Mouse (Mus musculus) hindbrain, postnatal 0 days (tissue): Measurements from ENCODE around the gene Ptprk. TPM values are rescaled to one million over a fixed set of nuclear protein-coding genes. Genes with fewer than 3 reads are reported as not detected.

Experiments
- ATAC-seq: fragments of 200-750 bp; cut with Nextera tagmentation; 2 replicates; pipeline ENCODE4 v1.8.0; 2017; ENCODE audit warnings: mild to moderate bottlenecking, moderate TSS enrichment, moderate library complexity
- DNase-seq: peaks from one replicate; pipeline ENCODE4 v3.0.0-alpha.2; 2015; ENCODE audit warnings: low spot score
- H3K27ac ChIP-seq: fragments of 300-500 bp; sonication (generic); 2 replicates; pipeline ENCODE4 v1.5.1; 2014; ENCODE audit warnings: mild to moderate bottlenecking
- H3K27me3 ChIP-seq: fragments of 300-500 bp; sonication (generic); 2 replicates; pipeline ENCODE4 v1.6.1; 2014; ENCODE audit warnings: low read length, mixed read lengths; ENCODE audit not compliant: insufficient read depth
- H3K36me3 ChIP-seq: fragments of 300-500 bp; sonication (generic); 2 replicates; pipeline ENCODE4 v1.6.1; 2014; ENCODE audit warnings: low read length, mixed read lengths; ENCODE audit not compliant: insufficient read depth
- H3K4me1 ChIP-seq: fragments of 300-500 bp; sonication (generic); 2 replicates; pipeline ENCODE4 v1.6.1; 2014; ENCODE audit warnings: antibody characterized with exemption, low read length, mixed read lengths; ENCODE audit not compliant: insufficient read depth
- H3K4me2 ChIP-seq: fragments of 300-500 bp; sonication (generic); 2 replicates; pipeline ENCODE4 v1.6.1; 2014; ENCODE audit warnings: low read depth, mild to moderate bottlenecking, low read length, moderate library complexity, mixed read lengths
- H3K4me3 ChIP-seq: fragments of 300-500 bp; sonication (generic); 2 replicates; pipeline ENCODE4 v1.5.1; 2014; ENCODE audit warnings: low read length
- H3K9ac ChIP-seq: fragments of 300-500 bp; sonication (generic); replicated peaks from 2 replicates; pipeline ENCODE4 v1.6.1; 2014; ENCODE audit warnings: mild to moderate bottlenecking, low read length, moderate library complexity, mixed read lengths
- H3K9me3 ChIP-seq: fragments of 300-500 bp; sonication (generic); 2 replicates; pipeline ENCODE4 v1.6.1; 2016; ENCODE audit warnings: low read length, mixed read lengths
- CTCF ChIP-seq: IDR thresholded peaks from 2 replicates; pipeline ENCODE4 v1.5.1; 2016; ENCODE audit warnings: antibody characterized with exemption, control low read depth, low read depth
- WGBS: fragments of 180-500 bp; shearing (Covaris S2); extraction: QIAGEN DNeasy Blood & Tissue Kit; methylation state at CpG from one replicate; pipeline ENCODE4 v1.1.7; 2014; 5-methylcytosine and 5-hydroxymethylcytosine counted together
- polyA plus RNA-seq: library from polyadenylated mRNA; unstranded; fragments of >200 nt; fragmentation: Nextera tagmentation; extraction: Ambion mirVana; gene quantifications from 2 replicates; pipeline ENCODE4 v1.2.1, GENCODE M21; 2015
- total RNA-seq: library from RNA; depleted of rRNA; stranded (reverse); fragments of >200 nt; gene quantifications from 2 replicates; pipeline ENCODE4 v1.2.3, GENCODE M21; 2014

The Ptprk gene
- total and polyA plus RNA-seq, 2 experiments from 2014 or later: 23.5 to 49.5 TPM

DNA sequence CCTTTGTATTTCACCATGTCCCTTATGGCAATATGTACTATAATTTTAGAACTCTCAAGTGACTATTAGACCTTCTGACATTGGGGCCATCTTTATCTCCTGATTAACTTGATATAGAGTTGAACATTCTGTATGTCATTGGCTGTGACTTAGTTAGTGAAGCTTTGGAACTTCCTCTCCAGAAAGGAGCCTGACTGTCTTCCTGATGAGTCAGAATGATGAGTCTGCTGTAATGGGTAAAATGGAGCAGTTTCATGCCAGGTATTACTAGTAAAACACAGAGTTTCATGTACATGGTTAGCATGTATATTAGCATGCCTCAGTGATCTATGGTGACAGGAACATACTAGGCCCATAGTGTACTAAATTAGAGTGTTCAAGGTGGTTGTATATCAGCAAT lies 229.2 kb downstream of the Ptprk start:
- Histone ChIP-seq H3K36me3 (no peaks in the 10 kb centered on the region), H3K9me3 (no peaks in the 10 kb centered on the region), H3K27ac (no peak overlapping the region), H3K9ac (no peak overlapping the region), H3K27me3 (no peaks in the 10 kb centered on the region), H3K4me2 (no peak overlapping the region), H3K4me1 (no peaks in the 10 kb centered on the region), H3K4me3 (no peak overlapping the region)
- ATAC-seq: no peak
- TF ChIP-seq CTCF: no peak
- no peak for DNase-seq

DNA sequence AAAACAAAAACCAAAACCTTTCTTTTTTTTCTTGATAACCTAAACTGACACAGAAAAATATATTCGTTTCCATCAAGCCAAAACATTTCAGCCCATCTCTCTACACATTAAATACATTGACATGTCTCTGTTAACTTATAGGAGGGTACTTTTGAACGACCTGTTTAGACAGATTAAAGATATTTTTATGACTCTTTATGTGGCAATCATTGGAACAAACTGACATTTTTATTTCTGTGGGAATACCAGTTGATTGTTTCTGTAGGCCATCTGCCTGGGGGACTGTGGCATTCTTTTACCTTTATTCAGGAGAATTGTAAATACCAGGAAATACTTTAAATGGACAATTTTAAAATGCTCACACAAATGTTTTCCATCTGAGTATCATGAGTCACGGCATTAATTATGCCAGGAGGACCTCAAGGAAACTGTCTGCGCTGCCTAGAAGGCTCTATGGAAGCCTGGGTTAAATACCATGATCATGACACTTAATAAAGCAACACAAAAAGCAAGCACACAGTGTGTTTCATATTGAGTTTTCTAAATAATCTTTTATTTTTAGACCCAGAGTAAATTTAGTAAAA lies 229.8 kb downstream of the Ptprk start:
- no peaks in the 10 kb centered on the region for H3K27me3 ChIP-seq
- DNase-seq (no peak), ATAC-seq (no peak)
- TF ChIP-seq CTCF: no peak
- no peak overlapping the region for H3K27ac ChIP-seq
- H3K9me3 ChIP-seq: no peaks in the 10 kb centered on the region
- no peaks in the 10 kb centered on the region for H3K36me3 ChIP-seq
- H3K4me3 ChIP-seq: no peak overlapping the region
- H3K4me2 ChIP-seq: no peak overlapping the region
- WGBS: 90% methylated on average over 4 of the region's 4 CpGs
- H3K4me1 ChIP-seq: no peaks in the 10 kb centered on the region
- no peak overlapping the region for H3K9ac ChIP-seq

DNA sequence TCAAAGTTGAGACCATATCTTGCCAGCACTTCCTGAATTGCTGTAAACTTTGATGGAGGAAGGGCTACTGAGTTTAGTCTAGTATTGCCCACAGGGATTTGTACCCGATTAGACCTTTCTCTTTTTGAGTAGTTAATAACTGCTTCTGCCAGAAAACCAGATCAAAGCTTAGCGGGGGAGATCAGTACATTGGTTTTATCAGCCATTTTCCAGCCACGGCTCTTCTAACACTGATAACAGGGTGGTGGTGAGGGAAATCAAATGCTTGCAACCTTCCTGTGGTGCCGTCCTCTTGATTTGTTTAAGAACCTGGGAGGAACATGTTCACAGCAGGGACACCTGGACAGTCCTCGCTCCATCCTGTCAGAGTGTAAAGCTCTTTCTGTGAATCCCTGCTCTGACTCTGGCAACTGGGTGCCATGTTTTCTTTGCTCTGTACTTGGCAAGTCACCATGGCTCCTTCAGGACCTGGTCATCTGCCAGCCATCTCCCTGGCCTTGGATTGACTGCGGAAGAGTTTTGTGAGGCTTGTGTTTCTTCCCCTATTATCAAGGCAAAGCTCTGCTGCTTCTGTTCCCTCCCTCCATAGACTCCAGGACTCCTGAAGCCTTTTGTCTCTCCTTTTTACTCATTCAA lies 231.9 kb downstream of the Ptprk start:
- Histone ChIP-seq H3K36me3 (no peaks in the 10 kb centered on the region), H3K9ac (no peak overlapping the region), H3K4me3 (no peak overlapping the region), H3K27ac (no peak overlapping the region), H3K4me1 (no peaks in the 10 kb centered on the region), H3K9me3 (no peaks in the 10 kb centered on the region), H3K4me2 (no peak overlapping the region; the same call in 1 of the 2 replicates), H3K27me3 (no peaks in the 10 kb centered on the region)
- 33% methylated on average over 6 of the region's 6 CpGs for WGBS
- TF ChIP-seq CTCF: no peak
- 0 out of 2 replicates have a peak, but pooled peaks have one; percentile 12 for ATAC-seq
- DNase-seq: peak; percentile 59

DNA sequence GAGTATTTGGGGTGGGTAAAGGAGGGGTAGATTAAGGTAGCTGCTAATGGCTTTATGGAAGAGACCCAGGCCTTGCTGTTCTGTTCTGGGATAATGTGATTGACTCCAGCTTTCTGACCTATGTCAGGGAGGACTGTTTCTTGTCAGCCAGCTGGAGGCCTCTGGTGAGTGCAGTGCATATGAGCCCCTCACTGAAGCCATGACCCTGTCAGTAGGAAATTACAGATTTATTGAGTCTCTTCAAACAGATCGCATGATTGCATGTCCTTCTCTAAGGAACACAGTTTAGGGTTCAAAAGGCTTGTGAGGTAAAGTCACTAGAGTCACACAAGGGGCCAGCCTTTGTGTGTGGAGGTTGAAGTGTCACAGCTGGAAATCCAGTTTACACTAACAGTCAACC lies 236.7 kb downstream of the Ptprk start:
- H3K36me3 ChIP-seq: no peaks in the 10 kb centered on the region
- WGBS: 61% methylated on average over 1 of the region's 1 CpGs
- no peaks in the 10 kb centered on the region for H3K27me3 ChIP-seq
- H3K4me1 ChIP-seq: no peaks in the 10 kb centered on the region
- ATAC-seq (no peak), DNase-seq (no peak)
- H3K9ac ChIP-seq: no peak overlapping the region
- H3K9me3 ChIP-seq: no peaks in the 10 kb centered on the region
- H3K4me3 ChIP-seq: no peak overlapping the region
- no peak overlapping the region for H3K4me2 ChIP-seq
- no peak for TF ChIP-seq CTCF
- H3K27ac ChIP-seq: no peak overlapping the region

DNA sequence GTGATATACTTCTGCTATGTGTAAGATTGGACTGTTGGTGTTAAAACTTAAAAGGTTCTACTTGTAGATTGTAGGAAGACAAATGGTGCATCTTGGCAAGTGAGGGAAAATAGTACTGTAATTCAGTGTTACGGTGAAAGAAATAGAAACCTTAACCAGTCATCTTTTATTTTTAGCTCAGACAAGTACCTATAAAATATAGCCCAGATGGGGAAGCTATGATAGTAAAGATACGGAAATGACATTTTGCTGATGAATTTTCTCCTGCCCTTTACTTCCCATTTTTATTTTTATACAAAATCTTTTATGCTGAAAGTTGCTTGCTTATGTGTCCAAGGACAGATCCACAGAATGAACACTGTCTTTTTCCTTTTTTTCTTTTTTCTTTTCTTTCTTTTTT lies 248.4 kb downstream of the Ptprk start:
- no peak overlapping the region for H3K9ac ChIP-seq
- no peaks in the 10 kb centered on the region for H3K27me3 ChIP-seq
- TF ChIP-seq CTCF: no peak
- no peak overlapping the region for H3K27ac ChIP-seq
- H3K4me2 ChIP-seq: no peak overlapping the region
- 95% methylated on average over 2 of the region's 2 CpGs for WGBS
- no peak overlapping the region for H3K4me3 ChIP-seq
- no peaks in the 10 kb centered on the region for H3K36me3 ChIP-seq
- no peaks in the 10 kb centered on the region for H3K9me3 ChIP-seq
- DNase-seq (no peak), ATAC-seq (no peak)
- H3K4me1 ChIP-seq: no peaks in the 10 kb centered on the region

DNA sequence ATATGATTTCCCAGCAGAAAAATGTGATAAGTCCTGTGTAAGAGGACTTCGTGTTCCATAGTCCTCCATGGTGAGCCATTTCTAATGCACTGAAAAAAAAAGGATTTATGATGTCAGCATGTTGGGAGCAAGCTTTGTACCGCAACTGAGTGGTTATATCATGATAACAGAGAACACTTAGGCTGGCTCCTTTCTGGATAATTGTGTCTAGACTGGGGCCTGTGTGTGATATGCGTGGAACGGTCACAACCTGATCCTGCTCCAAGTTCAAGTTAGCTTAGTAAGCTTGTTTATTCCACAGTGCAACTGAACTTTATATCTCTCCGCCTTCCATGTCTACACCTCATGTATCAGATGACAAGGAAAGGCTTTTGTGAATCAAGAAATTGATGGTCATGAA lies 260.6 kb downstream of the Ptprk start:
- H3K4me3 ChIP-seq: no peak overlapping the region
- no peaks in the 10 kb centered on the region for H3K9me3 ChIP-seq
- H3K36me3 ChIP-seq: no peaks in the 10 kb centered on the region
- DNase-seq (no peak), ATAC-seq (no peak)
- no peak overlapping the region for H3K9ac ChIP-seq
- 96% methylated on average over 5 of the region's 5 CpGs for WGBS
- TF ChIP-seq CTCF: no peak
- no peaks in the 10 kb centered on the region for H3K4me1 ChIP-seq
- no peak overlapping the region for H3K27ac ChIP-seq
- H3K27me3 ChIP-seq: no peaks in the 10 kb centered on the region
- H3K4me2 ChIP-seq: no peak overlapping the region

DNA sequence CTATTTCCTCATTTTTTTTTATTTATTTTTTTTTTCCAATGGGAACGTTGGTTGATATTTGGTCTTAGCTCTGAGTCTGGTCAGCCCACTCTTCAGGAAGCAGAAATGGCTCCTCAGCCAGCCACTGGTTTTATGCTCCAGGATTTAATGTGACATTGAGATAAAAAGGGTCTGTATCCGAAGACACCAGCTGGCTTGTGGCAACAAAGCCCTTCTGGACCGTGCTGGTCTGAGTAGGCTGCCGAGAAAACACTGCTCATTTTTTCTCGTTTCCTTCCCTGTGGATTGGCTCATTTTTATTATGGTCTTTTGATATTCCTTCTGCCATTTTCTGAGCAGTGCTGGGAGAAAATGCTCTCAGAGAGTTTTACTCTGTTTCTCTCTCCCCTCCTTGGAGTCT lies 263.9 kb downstream of the Ptprk start:
- Histone ChIP-seq H3K27ac (no peak overlapping the region), H3K4me3 (no peak overlapping the region), H3K4me1 (no peaks in the 10 kb centered on the region), H3K9ac (no peak overlapping the region), H3K4me2 (no peak overlapping the region), H3K27me3 (no peaks in the 10 kb centered on the region), H3K36me3 (no peaks in the 10 kb centered on the region), H3K9me3 (no peaks in the 10 kb centered on the region)
- ATAC-seq (no peak), DNase-seq (peak; percentile 21)
- no peak for TF ChIP-seq CTCF
- 39% methylated on average over 5 of the region's 5 CpGs for WGBS
